Mouse (Mus musculus) neural tube, embryonic 14.5 days (tissue): ENCODE measurements around the gene Ube2s. TPM values are rescaled to one million over a fixed set of nuclear protein-coding genes. Genes with fewer than 3 reads are reported as not detected.
"Not testable (repeated sequence)": the region's sequence is repeated elsewhere in the genome, so short reads cannot be mapped to it uniquely, and the experiment has no call there.

Experiments
- ATAC-seq: fragments of 200-750 bp; cut with Nextera tagmentation; 2 replicates; pipeline ENCODE4 v1.8.0; 2017; ENCODE audit warnings: low read depth, mild to moderate bottlenecking, moderate TSS enrichment, moderate library complexity
- H3K27ac ChIP-seq: fragments of 300-500 bp; sonication (generic); 2 replicates; pipeline ENCODE4 v1.5.1; 2014; ENCODE audit warnings: low read depth, mild to moderate bottlenecking, control low read depth, low read length, moderate library complexity, mixed read lengths
- H3K27me3 ChIP-seq: fragments of 300-500 bp; sonication (generic); 2 replicates; pipeline ENCODE4 v1.6.1; 2014; ENCODE audit warnings: low read length; ENCODE audit not compliant: control insufficient read depth, insufficient read depth
- H3K36me3 ChIP-seq: fragments of 300-500 bp; sonication (generic); 2 replicates; pipeline ENCODE4 v1.6.1; 2014; ENCODE audit warnings: low read length, mixed read lengths; ENCODE audit not compliant: control insufficient read depth, insufficient read depth
- H3K4me1 ChIP-seq: fragments of 300-500 bp; sonication (generic); 2 replicates; pipeline ENCODE4 v1.6.1; 2014; ENCODE audit warnings: low read length; ENCODE audit not compliant: control insufficient read depth, insufficient read depth
- H3K4me2 ChIP-seq: fragments of 300-500 bp; sonication (generic); 2 replicates; pipeline ENCODE4 v1.6.1; 2014; ENCODE audit warnings: mild to moderate bottlenecking, low read depth, low read length, control low read depth
- H3K4me3 ChIP-seq: fragments of 300-500 bp; sonication (generic); 2 replicates; pipeline ENCODE4 v1.5.1; 2014; ENCODE audit warnings: low read depth, low read length, control low read depth, mixed read lengths
- H3K9ac ChIP-seq: fragments of 300-500 bp; sonication (generic); replicated peaks from 2 replicates; pipeline ENCODE4 v1.6.1; 2014; ENCODE audit warnings: low read depth, mild to moderate bottlenecking, control low read depth, low read length, mixed read lengths
- H3K9me3 ChIP-seq: fragments of 300-500 bp; sonication (generic); 2 replicates; pipeline ENCODE4 v1.6.1; 2016; ENCODE audit warnings: low read length; ENCODE audit not compliant: control insufficient read depth
- WGBS: fragments of 180-500 bp; shearing (Covaris S2); extraction: QIAGEN DNeasy Blood & Tissue Kit; methylation state at CpG from one replicate; pipeline ENCODE4 v1.1.7; 2014; 5-methylcytosine and 5-hydroxymethylcytosine counted together
- polyA plus RNA-seq: library from polyadenylated mRNA; unstranded; fragments of >200 nt; fragmentation: Nextera tagmentation; extraction: Ambion mirVana; gene quantifications from 2 replicates; pipeline ENCODE4 v1.2.1, GENCODE M21; 2014

The Ube2s gene
- polyA plus RNA-seq, 1 experiment from 2014 or later, result 263 TPM

- no peak overlapping the region for H3K9ac ChIP-seq
- H3K27ac ChIP-seq, result no peak overlapping the region
- H3K4me2 ChIP-seq, result no peak overlapping the region
- H3K4me3 ChIP-seq, result no peak overlapping the region
- WGBS, result 6% methylated on average over 12 of the region's 12 CpGs
- H3K9me3 ChIP-seq, result no peaks in the 10 kb centered on the region
- peaks cover 13% of the 10 kb centered on the region for H3K36me3 ChIP-seq
- H3K27me3 ChIP-seq, result peaks cover 3% of the 10 kb centered on the region; the same call in 1 of the 2 replicates
- H3K4me1 ChIP-seq, result 0 out of 2 replicates have a peak, but pooled peaks cover 3% of the 10 kb centered on the region
- ATAC-seq, result no peak
Observed at GRCm38 (mm10) chr7:4830476-4830875, 18.1 kb upstream of the Ube2s start.

DNA sequence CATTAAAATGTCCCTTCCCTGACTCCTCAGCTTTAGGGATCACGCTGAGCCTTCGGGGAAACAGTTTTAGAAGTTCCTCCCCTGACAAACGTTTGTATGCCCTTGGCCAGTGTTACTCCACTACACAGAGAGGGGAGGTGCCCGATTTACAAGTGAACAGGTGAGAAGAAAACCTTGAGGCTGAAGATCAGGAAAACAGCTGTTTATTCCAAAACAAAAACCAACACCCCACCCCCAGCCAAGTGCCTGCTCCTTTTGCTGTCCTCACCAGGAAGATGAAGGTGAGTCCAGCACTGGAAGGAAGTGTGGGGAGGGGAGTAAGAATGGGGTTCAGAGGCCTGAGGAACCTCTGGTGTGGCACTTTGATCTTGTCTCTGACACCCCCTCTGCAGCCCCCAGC is 13.0 kb upstream of the Ube2s start:
- H3K4me1 ChIP-seq, result no peaks in the 10 kb centered on the region

DNA sequence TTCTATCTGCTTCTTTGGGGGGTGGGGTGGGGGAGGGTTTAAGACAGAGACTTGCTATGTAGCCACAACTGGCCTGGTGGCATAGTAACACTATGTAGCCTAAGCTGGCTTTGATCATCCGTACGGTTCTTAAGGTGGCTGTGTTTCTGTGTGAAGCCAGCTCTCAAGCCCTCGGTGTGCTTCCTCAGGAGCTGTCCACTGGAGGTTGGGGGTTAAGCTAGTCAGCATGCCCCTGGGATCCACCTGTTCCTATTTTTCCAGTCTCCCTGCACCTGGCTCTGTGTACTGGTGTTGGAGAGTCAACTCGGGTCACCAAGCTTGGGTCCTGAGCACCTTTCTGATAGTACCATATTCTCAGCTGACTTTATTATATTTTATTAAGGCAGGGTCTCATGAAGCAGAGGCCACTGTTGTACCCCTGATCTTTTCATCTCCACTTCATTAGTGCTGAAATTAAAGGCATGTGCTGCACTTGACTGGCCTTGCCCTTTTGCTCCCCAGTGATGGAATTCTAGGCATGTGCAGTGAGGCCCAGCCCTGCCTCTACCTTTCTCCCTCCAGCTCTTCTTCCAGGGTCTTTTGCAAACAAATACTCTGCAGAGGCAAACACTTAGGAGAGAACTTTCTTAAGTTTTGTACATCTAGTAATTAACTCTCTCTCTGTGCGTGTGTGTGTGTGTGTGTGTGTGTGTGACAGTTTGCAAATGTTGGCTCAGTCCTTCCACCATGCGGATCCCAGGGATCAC is 9.9 kb upstream of the Ube2s start:
- no peak overlapping the region for H3K4me2 ChIP-seq
- WGBS, result 80% methylated on average over 6 of the region's 6 CpGs
- no peak overlapping the region for H3K9ac ChIP-seq
- no peaks in the 10 kb centered on the region for H3K4me1 ChIP-seq
- H3K27me3 ChIP-seq, result no peaks in the 10 kb centered on the region
- no peak overlapping the region for H3K27ac ChIP-seq
- no peak for ATAC-seq
- H3K9me3 ChIP-seq, result no peaks in the 10 kb centered on the region
- no peaks in the 10 kb centered on the region for H3K36me3 ChIP-seq
- no peak overlapping the region for H3K4me3 ChIP-seq

More for the DNA sequence above, 13.0 kb upstream of the Ube2s start:
- Histone ChIP-seq H3K4me3 (no peak overlapping the region), H3K27me3 (no peaks in the 10 kb centered on the region), H3K9ac (no peak overlapping the region), H3K4me2 (no peak overlapping the region), H3K36me3 (peaks cover 13% of the 10 kb centered on the region), H3K27ac (no peak overlapping the region), H3K9me3 (no peaks in the 10 kb centered on the region)
- WGBS, result 45% methylated on average over 4 of the region's 4 CpGs
- no peak for ATAC-seq

DNA sequence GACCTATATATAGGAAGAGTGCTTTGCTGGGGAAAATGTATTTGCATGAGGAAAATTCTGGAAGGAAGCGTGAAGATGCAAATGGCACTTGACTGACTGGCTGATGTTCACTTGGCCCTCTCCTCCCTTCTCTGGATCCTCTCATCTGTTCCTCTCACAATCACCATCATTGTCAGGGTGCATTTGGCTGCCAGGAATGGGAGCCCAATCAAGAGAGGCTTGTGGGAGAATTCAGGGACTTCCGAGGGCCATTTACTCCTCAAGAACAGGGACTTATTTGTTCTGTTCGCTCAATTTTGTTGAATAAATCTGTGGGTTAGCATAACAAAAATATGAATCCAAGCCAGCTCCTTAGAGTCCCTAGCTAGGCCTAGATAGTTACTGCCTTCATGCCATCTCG is 9.3 kb upstream of the Ube2s start:
- H3K9ac ChIP-seq, result no peak overlapping the region
- 75% methylated on average over 4 of the region's 4 CpGs for WGBS
- no peak overlapping the region for H3K4me2 ChIP-seq
- H3K27ac ChIP-seq, result no peak overlapping the region
- H3K9me3 ChIP-seq, result no peaks in the 10 kb centered on the region
- no peak for ATAC-seq
- H3K4me1 ChIP-seq, result no peaks in the 10 kb centered on the region
- no peaks in the 10 kb centered on the region for H3K27me3 ChIP-seq
- H3K4me3 ChIP-seq, result no peak overlapping the region
- no peaks in the 10 kb centered on the region for H3K36me3 ChIP-seq

GRCm38 (mm10) chr7:4820925-4821324 is 8.5 kb upstream of the Ube2s start:
- not testable (repeated sequence) for H3K27me3 ChIP-seq, H3K27ac ChIP-seq, H3K4me3 ChIP-seq, H3K9ac ChIP-seq, H3K9me3 ChIP-seq, H3K36me3 ChIP-seq, H3K4me2 ChIP-seq, ATAC-seq, H3K4me1 ChIP-seq
- 92% methylated on average over 7 of the region's 7 CpGs for WGBS

DNA sequence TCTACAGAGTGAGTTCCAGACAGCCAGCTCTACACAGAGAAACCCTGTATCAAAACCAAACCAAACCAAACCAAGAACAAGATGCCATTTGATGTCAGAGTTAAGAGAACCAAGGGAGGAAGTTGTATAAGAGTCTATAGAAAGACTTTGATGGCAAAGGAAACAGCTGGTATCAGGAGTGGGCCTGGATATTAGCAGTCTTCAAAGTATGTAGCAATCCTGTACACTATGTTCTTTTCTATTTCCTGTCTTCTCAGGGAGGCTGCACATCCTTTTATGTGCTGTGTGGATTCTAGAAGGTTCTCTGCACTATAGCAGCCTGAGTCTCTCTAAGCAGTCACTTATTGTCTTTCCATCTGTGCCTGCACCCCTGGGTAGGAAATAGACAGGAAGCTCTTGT is 4.2 kb upstream of the Ube2s start:
- no peak overlapping the region for H3K4me3 ChIP-seq
- ATAC-seq, result no peak
- no peak overlapping the region for H3K9ac ChIP-seq
- no peak overlapping the region for H3K27ac ChIP-seq
- peaks cover 6% of the 10 kb centered on the region; the same call in 1 of the 2 replicates for H3K4me1 ChIP-seq
- no peak overlapping the region for H3K4me2 ChIP-seq
- no peaks in the 10 kb centered on the region for H3K9me3 ChIP-seq
- H3K27me3 ChIP-seq, result no peaks in the 10 kb centered on the region
- H3K36me3 ChIP-seq, result no peaks in the 10 kb centered on the region

DNA sequence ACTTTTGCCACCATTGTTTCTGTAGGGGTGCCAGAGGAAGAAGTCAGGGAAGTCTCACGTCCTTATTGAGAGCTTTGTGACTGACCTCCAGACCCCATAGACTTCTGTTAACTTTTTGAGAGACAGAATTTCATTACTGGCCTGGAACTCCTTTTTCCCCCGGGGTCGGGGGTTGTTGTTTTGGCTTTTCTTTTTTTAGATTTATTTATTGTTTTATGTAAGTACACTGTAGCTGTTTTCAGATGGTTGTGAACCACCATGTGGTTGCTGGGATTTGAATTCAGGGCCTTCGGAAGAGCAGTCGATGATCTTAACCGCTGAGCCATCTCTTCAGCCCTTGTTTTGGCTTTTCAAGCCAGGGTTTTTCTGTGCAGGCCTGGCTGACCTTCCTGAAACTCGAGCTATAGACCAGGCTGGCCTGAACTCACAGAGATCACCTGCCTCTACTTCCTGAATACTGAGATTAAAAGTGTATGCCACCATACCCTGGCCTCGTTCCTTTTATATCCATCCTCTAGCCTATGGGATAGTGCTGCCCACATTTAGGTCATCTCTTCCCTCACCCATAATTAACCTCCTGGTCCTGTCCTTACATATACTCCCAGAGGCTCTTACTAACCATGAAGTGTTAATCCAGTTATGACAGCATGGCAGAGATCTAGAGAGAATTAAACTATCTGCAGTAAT is 858 bp upstream of the Ube2s start:
- H3K27ac ChIP-seq, result peak overlapping the region; percentile 87
- 24% methylated on average over 8 of the region's 8 CpGs for WGBS
- H3K36me3 ChIP-seq, result peaks cover 10% of the 10 kb centered on the region
- ATAC-seq, result no peak
- H3K4me3 ChIP-seq, result peak overlapping the region; percentile 80
- peaks cover 14% of the 10 kb centered on the region for H3K4me1 ChIP-seq
- no peaks in the 10 kb centered on the region for H3K9me3 ChIP-seq
- peak overlapping the region; percentile 44; the same call in 1 of the 2 replicates for H3K9ac ChIP-seq
- peak overlapping the region; percentile 60 for H3K4me2 ChIP-seq
- no peaks in the 10 kb centered on the region for H3K27me3 ChIP-seq

GRCm38 (mm10) chr7:4811842-4812302 is 518 bp downstream of the Ube2s start:
- peak overlapping the region; percentile 98 for H3K27ac ChIP-seq
- H3K4me2 ChIP-seq, result peak overlapping the region; percentile 86
- ATAC-seq, result no peak
- H3K9me3 ChIP-seq, result no peaks in the 10 kb centered on the region
- peaks cover 14% of the 10 kb centered on the region for H3K4me1 ChIP-seq
- peak overlapping the region; percentile 93 for H3K9ac ChIP-seq
- H3K4me3 ChIP-seq, result peak overlapping the region; percentile 80
- no peaks in the 10 kb centered on the region for H3K27me3 ChIP-seq
- WGBS, result under 1% methylated on average over 23 of the region's 36 CpGs
- H3K36me3 ChIP-seq, result peaks cover 10% of the 10 kb centered on the region

GRCm38 (mm10) chr7:4811131-4811530 is 1.3 kb downstream of the Ube2s start:
- peak overlapping the region; percentile 86 for H3K4me2 ChIP-seq
- H3K27ac ChIP-seq, H3K27me3 ChIP-seq, ATAC-seq, H3K9me3 ChIP-seq: not testable (repeated sequence)
- peak overlapping the region; percentile 93 for H3K9ac ChIP-seq
- 47% methylated on average over 10 of the region's 10 CpGs for WGBS
- peaks cover 14% of the 10 kb centered on the region for H3K4me1 ChIP-seq
- peaks cover 15% of the 10 kb centered on the region for H3K36me3 ChIP-seq
- peak overlapping the region; percentile 80 for H3K4me3 ChIP-seq
